Mouse (Mus musculus): ENCODE results near the gene Gpr21. TPM values are rescaled to one million over a fixed set of nuclear protein-coding genes. Genes with fewer than 3 reads are reported as not detected.

Gpr21 gene
- polyA plus RNA-seq, 1 experiment from 2014 or later: 10.1 TPM

GRCm38 (mm10) chr2:37519286-37519640 lies 3.1 kb downstream of the Gpr21 start:
- WGBS: 92% methylated on average over 1 of the region's 1 CpGs
- ATAC-seq: no peak
- H3K4me3 ChIP-seq (replicated peaks): no peak overlapping the region

GRCm38 (mm10) chr2:37527587-37527986 lies 11.5 kb downstream of the Gpr21 start:
- Histone ChIP-seq H3K4me3 (replicated peaks) (no peak overlapping the region), H3K4me1 (replicated peaks) (no peaks in the 10 kb centered on the region)

More at GRCm38 (mm10) chr2:37519286-37519640, 3.1 kb downstream of the Gpr21 start:
- Histone ChIP-seq H3K4me2 (replicated peaks) (peak overlapping the region; percentile 56), H3K9ac (replicated peaks) (no peak overlapping the region), H3K27ac (no peak overlapping the region), H3K4me1 (replicated peaks) (peaks cover 42% of the 10 kb centered on the region), H3K36me3 (peaks cover 6% of the 10 kb centered on the region; the same call in 1 of the 2 replicates), H3K9me3 (no peaks in the 10 kb centered on the region), H3K27me3 (no peaks in the 10 kb centered on the region)

GRCm38 (mm10) chr2:37529397-37529796 lies 13.3 kb downstream of the Gpr21 start:
- no peaks in the 10 kb centered on the region for H3K4me1 ChIP-seq (replicated peaks)
- H3K36me3 ChIP-seq: peaks cover 12% of the 10 kb centered on the region; the same call in 1 of the 2 replicates
- H3K27ac ChIP-seq: no peak overlapping the region
- H3K9me3 ChIP-seq: no peaks in the 10 kb centered on the region
- H3K9ac ChIP-seq (replicated peaks): no peak overlapping the region
- H3K27me3 ChIP-seq: no peaks in the 10 kb centered on the region
- ATAC-seq: no peak
- H3K4me3 ChIP-seq (replicated peaks): no peak overlapping the region
- no peak overlapping the region for H3K4me2 ChIP-seq (replicated peaks)
- WGBS: 96% methylated on average over 2 of the region's 2 CpGs

More at GRCm38 (mm10) chr2:37527587-37527986, 11.5 kb downstream of the Gpr21 start:
- ATAC-seq: no peak
- Histone ChIP-seq H3K36me3 (no peaks in the 10 kb centered on the region), H3K9ac (replicated peaks) (no peak overlapping the region), H3K27me3 (no peaks in the 10 kb centered on the region), H3K9me3 (no peaks in the 10 kb centered on the region), H3K27ac (no peak overlapping the region), H3K4me2 (replicated peaks) (no peak overlapping the region)

- Histone ChIP-seq H3K27me3 (no peaks in the 10 kb centered on the region), H3K4me1 (replicated peaks) (no peaks in the 10 kb centered on the region), H3K9me3 (no peaks in the 10 kb centered on the region), H3K4me3 (replicated peaks) (no peak overlapping the region), H3K27ac (no peak overlapping the region), H3K36me3 (peaks cover 24% of the 10 kb centered on the region), H3K4me2 (replicated peaks) (no peak overlapping the region), H3K9ac (replicated peaks) (no peak overlapping the region)
- no peak for ATAC-seq
- 86% methylated on average over 1 of the region's 1 CpGs for WGBS
These were observed 14.6 kb downstream of the Gpr21 start for GRCm38 (mm10) chr2:37530766-37531165.

GRCm38 (mm10) chr2:37531639-37532038 lies 15.5 kb downstream of the Gpr21 start:
- H3K9me3 ChIP-seq: no peaks in the 10 kb centered on the region
- no peak overlapping the region for H3K9ac ChIP-seq (replicated peaks)
- H3K27ac ChIP-seq: no peak overlapping the region
- H3K4me1 ChIP-seq (replicated peaks): no peaks in the 10 kb centered on the region
- peaks cover 28% of the 10 kb centered on the region for H3K36me3 ChIP-seq
- no peak overlapping the region for H3K4me2 ChIP-seq (replicated peaks)
- WGBS: 91% methylated on average over 3 of the region's 3 CpGs
- ATAC-seq: no peak
- H3K4me3 ChIP-seq (replicated peaks): no peak overlapping the region
- no peaks in the 10 kb centered on the region for H3K27me3 ChIP-seq

GRCm38 (mm10) chr2:37549346-37550012 lies 33.3 kb downstream of the Gpr21 start:
- H3K9me3 ChIP-seq: no peaks in the 10 kb centered on the region
- H3K4me2 ChIP-seq (replicated peaks): no peak overlapping the region
- no peak overlapping the region for H3K27ac ChIP-seq
- ATAC-seq: no peak
- H3K36me3 ChIP-seq: peaks cover 80% of the 10 kb centered on the region
- H3K4me3 ChIP-seq (replicated peaks): no peak overlapping the region
- no peak overlapping the region for H3K9ac ChIP-seq (replicated peaks)
- 89% methylated on average over 1 of the region's 1 CpGs for WGBS
- no peaks in the 10 kb centered on the region for H3K4me1 ChIP-seq (replicated peaks)
- no peaks in the 10 kb centered on the region for H3K27me3 ChIP-seq

GRCm38 (mm10) chr2:37556366-37556765 lies 40.2 kb downstream of the Gpr21 start:
- Histone ChIP-seq H3K9me3 (no peaks in the 10 kb centered on the region), H3K4me2 (replicated peaks) (no peak overlapping the region), H3K27ac (no peak overlapping the region), H3K36me3 (peaks cover 85% of the 10 kb centered on the region), H3K27me3 (no peaks in the 10 kb centered on the region), H3K9ac (replicated peaks) (no peak overlapping the region), H3K4me1 (replicated peaks) (no peaks in the 10 kb centered on the region), H3K4me3 (replicated peaks) (no peak overlapping the region)
- 89% methylated on average over 2 of the region's 2 CpGs for WGBS
- ATAC-seq: no peak

GRCm38 (mm10) chr2:37565579-37565978 lies 49.4 kb downstream of the Gpr21 start:
- H3K27ac ChIP-seq: no peak overlapping the region
- no peak overlapping the region for H3K4me2 ChIP-seq (replicated peaks)
- no peaks in the 10 kb centered on the region for H3K9me3 ChIP-seq
- WGBS: 84% methylated on average over 2 of the region's 2 CpGs
- H3K27me3 ChIP-seq: no peaks in the 10 kb centered on the region
- H3K36me3 ChIP-seq: peaks cover 79% of the 10 kb centered on the region
- no peaks in the 10 kb centered on the region for H3K4me1 ChIP-seq (replicated peaks)
- H3K9ac ChIP-seq (replicated peaks): no peak overlapping the region
- ATAC-seq: no peak
- H3K4me3 ChIP-seq (replicated peaks): no peak overlapping the region

- Histone ChIP-seq H3K27me3 (no peaks in the 10 kb centered on the region), H3K27ac (no peak overlapping the region), H3K4me3 (replicated peaks) (no peak overlapping the region), H3K9ac (replicated peaks) (no peak overlapping the region), H3K4me1 (replicated peaks) (no peaks in the 10 kb centered on the region), H3K36me3 (peaks cover 77% of the 10 kb centered on the region), H3K9me3 (no peaks in the 10 kb centered on the region), H3K4me2 (replicated peaks) (no peak overlapping the region)
- WGBS: 91% methylated on average over 1 of the region's 1 CpGs
- no peak for ATAC-seq
These were observed 49.9 kb downstream of the Gpr21 start for GRCm38 (mm10) chr2:37566035-37566434.

GRCm38 (mm10) chr2:37569888-37570287 lies 53.8 kb downstream of the Gpr21 start:
- Histone ChIP-seq H3K27ac (no peak overlapping the region), H3K9me3 (no peaks in the 10 kb centered on the region), H3K36me3 (peaks cover 59% of the 10 kb centered on the region), H3K4me3 (replicated peaks) (no peak overlapping the region), H3K4me2 (replicated peaks) (no peak overlapping the region), H3K4me1 (replicated peaks) (no peaks in the 10 kb centered on the region), H3K9ac (replicated peaks) (no peak overlapping the region), H3K27me3 (no peaks in the 10 kb centered on the region)
- WGBS: 91% methylated on average over 5 of the region's 5 CpGs
- no peak for ATAC-seq

Other genes starting within 250 kb of the Gpr21 start
- gene Olfr368, start 189.8 kb upstream of the Gpr21 start, polyA plus RNA-seq (2015; fragmentation: Nextera tagmentation; extraction: Ambion mirVana): not detected in 2 replicates
- gene Pdcl, start 157.0 kb upstream of the Gpr21 start, polyA plus RNA-seq (2015; fragmentation: Nextera tagmentation; extraction: Ambion mirVana): 73.4 and 84.9 TPM in 2 replicates
- gene Rc3h2, start 93.4 kb upstream of the Gpr21 start, polyA plus RNA-seq (2015; fragmentation: Nextera tagmentation; extraction: Ambion mirVana): 26.1 and 28.0 TPM in 2 replicates
- gene Zbtb26, start 73.2 kb upstream of the Gpr21 start, polyA plus RNA-seq (2015; fragmentation: Nextera tagmentation; extraction: Ambion mirVana): 9.7 and 9.9 TPM in 2 replicates
- gene Zbtb6, start 73.2 kb upstream of the Gpr21 start, polyA plus RNA-seq (2015; fragmentation: Nextera tagmentation; extraction: Ambion mirVana): 15.9 TPM in 2 replicates
- 60.2 and 67.7 TPM in 2 replicates for gene Rabgap1, start 73.1 kb upstream of the Gpr21 start, polyA plus RNA-seq (2015; fragmentation: Nextera tagmentation; extraction: Ambion mirVana)
- 118 and 123 TPM in 2 replicates for gene Strbp, start 187.5 kb downstream of the Gpr21 start, polyA plus RNA-seq (2015; fragmentation: Nextera tagmentation; extraction: Ambion mirVana)